ENCODE assay signal across 9 mouse cellular contexts in genomic region chr16:21976203-21976602, GRCm38 (mm10). TPM values are rescaled to one million over a fixed set of nuclear protein-coding genes. Genes with fewer than 3 reads are reported as not detected.
DNase-seq lines count a peak whose midpoint lies in the region; ATAC-seq lines count a peak whose summit lies in the region.
"Had no signal": no experiment of that assay in that cellular context is flagged by ENCODE, and none has a peak within 500 bp of the region (broad histone marks: within the 10 kb centered on the region; RNA-seq: fewer than 3 reads in every experiment).

No protein-coding gene starts in this region.

- ATAC-seq in intestine, embryonic 14.5 days (replicated peaks; ENCODE audit: low FRiP score, low TSS enrichment, low read depth): no peak
- ATAC-seq in intestine, embryonic 16.5 days: no peak
- no peak for ATAC-seq in forebrain, embryonic 14.5 days
- ATAC-seq in midbrain, embryonic 15.5 days (replicated peaks): no peak

- H3K27me3 ChIP-seq in intestine, embryonic 14.5 days (replicated peaks; ENCODE audit: control insufficient read depth, insufficient read depth, low read length): no peaks in the 10 kb centered on the region
- no peaks in the 10 kb centered on the region for H3K27me3 ChIP-seq in intestine, embryonic 16.5 days (replicated peaks; ENCODE audit: control insufficient read depth, insufficient read depth, low read length)
- H3K27me3 ChIP-seq in forebrain, embryonic 14.5 days (replicated peaks; ENCODE audit: control insufficient read depth, insufficient read depth, low read length): no peaks in the 10 kb centered on the region
- 0 out of 2 replicates have a peak, but pooled peaks cover 3% of the 10 kb centered on the region for H3K27me3 ChIP-seq in midbrain, embryonic 15.5 days (replicated peaks)

- H3K27ac ChIP-seq in intestine, embryonic 14.5 days (ENCODE audit: low read depth): no peak overlapping the region
- no peak overlapping the region for H3K27ac ChIP-seq in intestine, embryonic 16.5 days (ENCODE audit: low read length)
- no peak overlapping the region for H3K27ac ChIP-seq in forebrain, embryonic 14.5 days (ENCODE audit: low read depth, low read length)
- H3K27ac ChIP-seq in midbrain, embryonic 15.5 days: no peak overlapping the region
- H3K27ac ChIP-seq: liver, embryonic 13.5 days had no signal

- no peaks in the 10 kb centered on the region; the same call in 1 of the 2 replicates for H3K4me1 ChIP-seq in intestine, embryonic 14.5 days (replicated peaks; ENCODE audit: control insufficient read depth, insufficient read depth, low read length)
- H3K4me1 ChIP-seq in intestine, embryonic 16.5 days (ENCODE audit: control insufficient read depth, insufficient read depth, low read length): no peaks in the 10 kb centered on the region
- H3K4me1 ChIP-seq in forebrain, embryonic 14.5 days (ENCODE audit: control insufficient read depth, insufficient read depth, low read length): no peaks in the 10 kb centered on the region
- peaks cover 8% of the 10 kb centered on the region for H3K4me1 ChIP-seq in midbrain, embryonic 15.5 days

- WGBS in intestine, embryonic 14.5 days: 7% methylated on average over 16 of the region's 16 CpGs
- 10% methylated on average over 16 of the region's 16 CpGs for WGBS in intestine, embryonic 16.5 days
- 1% methylated on average over 16 of the region's 16 CpGs for WGBS in forebrain, embryonic 14.5 days
- whole genome bisulfite sequencing in midbrain, embryonic 15.5 days: under 1% methylated on average over 16 of the region's 16 CpGs

- H3K9me3 ChIP-seq in intestine, embryonic 14.5 days (ENCODE audit: control insufficient read depth, low read length): no peaks in the 10 kb centered on the region
- H3K9me3 ChIP-seq in intestine, embryonic 16.5 days (ENCODE audit: control insufficient read depth, low read length): no peaks in the 10 kb centered on the region
- H3K9me3 ChIP-seq in forebrain, embryonic 14.5 days (replicated peaks; ENCODE audit: control insufficient read depth, low read length): no peaks in the 10 kb centered on the region
- H3K9me3 ChIP-seq in midbrain, embryonic 15.5 days: no peaks in the 10 kb centered on the region
- H3K9me3 ChIP-seq: liver, embryonic 13.5 days had no signal

- no peaks in the 10 kb centered on the region for H3K36me3 ChIP-seq in intestine, embryonic 14.5 days (ENCODE audit: control insufficient read depth, insufficient read depth, low read length)
- H3K36me3 ChIP-seq in intestine, embryonic 16.5 days (ENCODE audit: control insufficient read depth, insufficient read depth, low read length): no peaks in the 10 kb centered on the region
- H3K36me3 ChIP-seq in forebrain, embryonic 14.5 days (ENCODE audit: control insufficient read depth, insufficient read depth, low read length): no peaks in the 10 kb centered on the region
- H3K36me3 ChIP-seq in midbrain, embryonic 15.5 days (replicated peaks): no peaks in the 10 kb centered on the region
- H3K36me3 ChIP-seq: liver, embryonic 13.5 days had no signal

- H3K4me2 ChIP-seq in intestine, embryonic 14.5 days (ENCODE audit: low read length): peak overlapping the region; percentile 30; the same call in 1 of the 2 replicates
- no peak overlapping the region for H3K4me2 ChIP-seq in intestine, embryonic 16.5 days (ENCODE audit: low read depth, low read length)
- peak overlapping the region; percentile 2; the same call in 1 of the 2 replicates for H3K4me2 ChIP-seq in forebrain, embryonic 14.5 days (ENCODE audit: low read length)
- peak overlapping the region; percentile 41 for H3K4me2 ChIP-seq in midbrain, embryonic 15.5 days
- H3K4me2 ChIP-seq: liver, embryonic 13.5 days had no signal

- no peak for DNase-seq in intestine, embryonic 14.5 days (ENCODE audit: low spot score)
- peak; percentile 65 for DNase-seq in R1 (ENCODE audit: low read depth, low spot score)
- DNase-seq in forebrain, embryonic 14.5 days (ENCODE audit: low spot score): no peak
- no peak for DNase-seq in adipocyte (ENCODE audit: low spot score)
- DNase-seq in left cerebral cortex, adult 11 months (ENCODE audit: low spot score): no peak
- DNase-seq in layer of hippocampus, adult 11-12 months (ENCODE audit: low spot score): no peak
- DNase-seq: liver, embryonic 13.5 days had no signal

- H3K9ac ChIP-seq in intestine, embryonic 14.5 days (ENCODE audit: low read length): no peak overlapping the region
- no peak overlapping the region for H3K9ac ChIP-seq in intestine, embryonic 16.5 days (ENCODE audit: low read depth, low read length)
- no peak overlapping the region for H3K9ac ChIP-seq in forebrain, embryonic 14.5 days (ENCODE audit: low read length)
- H3K9ac ChIP-seq in midbrain, embryonic 15.5 days: no peak overlapping the region
- H3K9ac ChIP-seq: liver, embryonic 13.5 days had no signal

- no peak overlapping the region for H3K4me3 ChIP-seq in intestine, embryonic 14.5 days (ENCODE audit: low read depth, low read length)
- no peak overlapping the region for H3K4me3 ChIP-seq in intestine, embryonic 16.5 days (ENCODE audit: low read length)
- H3K4me3 ChIP-seq in forebrain, embryonic 14.5 days (ENCODE audit: low read depth, low read length): no peak overlapping the region
- H3K4me3 ChIP-seq in midbrain, embryonic 15.5 days: peak overlapping the region; percentile 10; the same call in 1 of the 2 replicates
- H3K4me3 ChIP-seq: liver, embryonic 13.5 days had no signal

RNA-seq across cellular contexts. Expression of gene Liph, which starts 19.3 kb away (rescaled TPM):
- 7.5 and 8.7 TPM in 2 replicates for polyA plus RNA-seq in intestine, embryonic 14.5 days (2014; fragmentation: Nextera tagmentation; extraction: Ambion mirVana)
- 39.0 and 40.8 TPM in 2 replicates for polyA plus RNA-seq in intestine, embryonic 16.5 days (2015; fragmentation: Nextera tagmentation; extraction: Ambion mirVana)
- polyA plus RNA-seq in forebrain, embryonic 14.5 days (2014; fragmentation: Nextera tagmentation; extraction: Ambion mirVana): 0.33 and 0.41 TPM in 2 replicates
- 0.41 and 0.80 TPM in 2 replicates for polyA plus RNA-seq in midbrain, embryonic 15.5 days (2015; fragmentation: Nextera tagmentation; extraction: Ambion mirVana)

RNA-seq across cellular contexts. Expression of gene Tmem41a, which starts 28.9 kb away (rescaled TPM):
- 65.4 and 68.5 TPM in 2 replicates for polyA plus RNA-seq in intestine, embryonic 14.5 days (2014; fragmentation: Nextera tagmentation; extraction: Ambion mirVana)
- 102 and 113 TPM in 2 replicates for polyA plus RNA-seq in intestine, embryonic 16.5 days (2015; fragmentation: Nextera tagmentation; extraction: Ambion mirVana)
- 30.9 and 33.5 TPM in 2 replicates for polyA plus RNA-seq in forebrain, embryonic 14.5 days (2014; fragmentation: Nextera tagmentation; extraction: Ambion mirVana)
- 40.2 and 40.5 TPM in 2 replicates for polyA plus RNA-seq in midbrain, embryonic 15.5 days (2015; fragmentation: Nextera tagmentation; extraction: Ambion mirVana)

RNA-seq across cellular contexts. Expression of gene Senp2, which starts 33.1 kb away (rescaled TPM):
- polyA plus RNA-seq in intestine, embryonic 14.5 days (2014; fragmentation: Nextera tagmentation; extraction: Ambion mirVana): 45.9 and 47.5 TPM in 2 replicates
- polyA plus RNA-seq in intestine, embryonic 16.5 days (2015; fragmentation: Nextera tagmentation; extraction: Ambion mirVana): 28.2 and 29.5 TPM in 2 replicates
- polyA plus RNA-seq in forebrain, embryonic 14.5 days (2014; fragmentation: Nextera tagmentation; extraction: Ambion mirVana): 44.4 and 50.8 TPM in 2 replicates
- polyA plus RNA-seq in midbrain, embryonic 15.5 days (2015; fragmentation: Nextera tagmentation; extraction: Ambion mirVana): 46.3 and 49.7 TPM in 2 replicates
